In the genomic region with DNA sequence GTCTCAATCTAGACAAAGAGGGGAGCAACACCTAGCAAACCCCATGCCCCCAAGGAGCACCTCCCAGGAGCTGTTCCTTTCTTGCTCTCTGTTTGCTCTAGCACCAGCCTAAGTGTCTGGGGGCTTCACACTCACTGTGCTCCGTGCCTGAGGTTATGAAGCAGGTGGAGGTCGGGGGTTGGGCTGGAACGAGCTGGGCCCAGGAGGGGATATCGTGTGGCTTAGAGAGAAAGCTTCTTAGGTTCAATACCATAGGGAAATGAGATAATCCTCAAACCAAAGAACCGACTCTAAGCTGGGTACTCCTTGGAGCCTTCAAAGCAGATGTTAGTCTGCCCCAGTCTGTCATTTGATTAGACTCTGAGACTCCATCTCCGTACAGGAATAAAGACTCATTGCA, we compare ENCODE assay signal across 23 mouse cellular contexts.
DNase-seq lines count a peak whose midpoint lies in the region; ATAC-seq lines count a peak whose summit lies in the region.
"Had no signal": no experiment of that assay in that cellular context is flagged by ENCODE, and none has a peak within 500 bp of the region (broad histone marks: within the 10 kb centered on the region; RNA-seq: fewer than 3 reads in every experiment).

No protein-coding gene starts in this region.

- DNase-seq in midbrain, embryonic 10.5 days (ENCODE audit: low spot score), result no peak
- DNase-seq in embryonic facial prominence, embryonic 14.5 days (ENCODE audit: low spot score), result peak; percentile 61
- peak; percentile 58 for DNase-seq in midbrain, embryonic 14.5 days
- DNase-seq in retina, postnatal 7 days (ENCODE audit: low read depth, low spot score), result peak; percentile 28
- DNase-seq in cerebellum, adult 9-11 months, result no peak
- DNase-seq in thymus, postnatal 14 days, result no peak
- DNase-seq: adrenal gland, adult 2 months; adrenal gland, postnatal 25 days; cerebellum, adult 2 months; cerebellum, postnatal 36 days; embryo, embryonic 11 days; gastrocnemius, postnatal 10 days; heart, adult 18-20 months; heart, postnatal 10 days; heart, postnatal 4 days had no signal

- H3K9me3 ChIP-seq in midbrain, embryonic 10.5 days (replicated peaks), result no peaks in the 10 kb centered on the region
- no peaks in the 10 kb centered on the region for H3K9me3 ChIP-seq in midbrain, embryonic 16.5 days (replicated peaks; ENCODE audit: control insufficient read depth, low read length, poor library complexity, severe bottlenecking)
- H3K9me3 ChIP-seq in embryonic facial prominence, embryonic 14.5 days (ENCODE audit: control insufficient read depth, low read length), result no peaks in the 10 kb centered on the region
- no peaks in the 10 kb centered on the region for H3K9me3 ChIP-seq in midbrain, embryonic 14.5 days (ENCODE audit: control insufficient read depth, low read length)
- H3K9me3 ChIP-seq: embryonic facial prominence, embryonic 12.5 days; forebrain, embryonic 15.5 days; heart, embryonic 10.5 days; hindbrain, embryonic 12.5 days had no signal

- 8% methylated on average over 6 of the region's 6 CpGs for WGBS in midbrain, embryonic 10.5 days
- 9% methylated on average over 6 of the region's 6 CpGs for WGBS in midbrain, embryonic 16.5 days
- WGBS in embryonic facial prominence, embryonic 14.5 days, result 25% methylated on average over 6 of the region's 6 CpGs
- WGBS in midbrain, embryonic 14.5 days, result 7% methylated on average over 6 of the region's 6 CpGs

- H3K4me3 ChIP-seq in midbrain, embryonic 10.5 days, result no peak overlapping the region
- no peak overlapping the region for H3K4me3 ChIP-seq in midbrain, embryonic 16.5 days (ENCODE audit: low read depth, low read length)
- no peak overlapping the region for H3K4me3 ChIP-seq in embryonic facial prominence, embryonic 14.5 days (ENCODE audit: low read depth, low read length)
- H3K4me3 ChIP-seq in midbrain, embryonic 14.5 days (replicated peaks; ENCODE audit: low read depth, low read length), result no peak overlapping the region
- H3K4me3 ChIP-seq: embryonic facial prominence, embryonic 12.5 days; forebrain, embryonic 15.5 days; heart, embryonic 10.5 days; hindbrain, embryonic 12.5 days had no signal

- no peak overlapping the region for H3K4me2 ChIP-seq in midbrain, embryonic 16.5 days (ENCODE audit: low read length)
- H3K4me2 ChIP-seq in embryonic facial prominence, embryonic 14.5 days (ENCODE audit: low read depth, low read length), result no peak overlapping the region
- no peak overlapping the region for H3K4me2 ChIP-seq in midbrain, embryonic 14.5 days (ENCODE audit: low read length)
- H3K4me2 ChIP-seq: embryonic facial prominence, embryonic 12.5 days; forebrain, embryonic 15.5 days; hindbrain, embryonic 12.5 days had no signal

- H3K36me3 ChIP-seq in midbrain, embryonic 10.5 days, result no peaks in the 10 kb centered on the region
- no peaks in the 10 kb centered on the region for H3K36me3 ChIP-seq in midbrain, embryonic 16.5 days (ENCODE audit: control insufficient read depth, insufficient read depth, low read length)
- no peaks in the 10 kb centered on the region for H3K36me3 ChIP-seq in embryonic facial prominence, embryonic 14.5 days (ENCODE audit: control insufficient read depth, insufficient read depth, low read length)
- no peaks in the 10 kb centered on the region for H3K36me3 ChIP-seq in midbrain, embryonic 14.5 days (ENCODE audit: control insufficient read depth, insufficient read depth, low read length)
- H3K36me3 ChIP-seq: embryonic facial prominence, embryonic 12.5 days; forebrain, embryonic 15.5 days; heart, embryonic 10.5 days; hindbrain, embryonic 12.5 days had no signal

- peaks cover 25% of the 10 kb centered on the region for H3K4me1 ChIP-seq in midbrain, embryonic 10.5 days
- peaks cover 3% of the 10 kb centered on the region; the same call in 1 of the 2 replicates for H3K4me1 ChIP-seq in midbrain, embryonic 16.5 days (ENCODE audit: control insufficient read depth, insufficient read depth, low read length)
- H3K4me1 ChIP-seq in embryonic facial prominence, embryonic 14.5 days (ENCODE audit: control insufficient read depth, insufficient read depth, low read length), result no peaks in the 10 kb centered on the region
- no peaks in the 10 kb centered on the region for H3K4me1 ChIP-seq in midbrain, embryonic 14.5 days (ENCODE audit: control insufficient read depth, insufficient read depth, low read length)
- H3K4me1 ChIP-seq: embryonic facial prominence, embryonic 12.5 days; heart, embryonic 10.5 days; hindbrain, embryonic 12.5 days had no signal

- ATAC-seq in midbrain, embryonic 16.5 days, result no peak
- ATAC-seq in embryonic facial prominence, embryonic 14.5 days (ENCODE audit: low read depth), result peak; percentile 94
- ATAC-seq in midbrain, embryonic 14.5 days (ENCODE audit: low FRiP score, low TSS enrichment), result peak; percentile 31; the same call in 1 of the 2 replicates
- ATAC-seq: forebrain, embryonic 15.5 days; hindbrain, embryonic 16.5 days; inflammation-experienced regulatory T-cells, adult 6 months had no signal

- H3K27ac ChIP-seq in midbrain, embryonic 10.5 days (replicated peaks), result 0 out of 2 replicates have a peak overlapping the region, but pooled peaks have one; percentile 2
- H3K27ac ChIP-seq in midbrain, embryonic 16.5 days (ENCODE audit: low read length), result no peak overlapping the region
- no peak overlapping the region for H3K27ac ChIP-seq in embryonic facial prominence, embryonic 14.5 days (replicated peaks; ENCODE audit: low read depth, low read length)
- H3K27ac ChIP-seq in midbrain, embryonic 14.5 days (replicated peaks; ENCODE audit: low read depth, low read length), result peak overlapping the region; percentile 20; the same call in 1 of the 2 replicates
- H3K27ac ChIP-seq: embryonic facial prominence, embryonic 12.5 days; forebrain, embryonic 15.5 days; heart, embryonic 10.5 days; hindbrain, embryonic 12.5 days had no signal

- H3K27me3 ChIP-seq in midbrain, embryonic 10.5 days (ENCODE audit: low read depth, poor library complexity, severe bottlenecking), result 0 out of 2 replicates have a peak, but pooled peaks cover 13% of the 10 kb centered on the region
- H3K27me3 ChIP-seq in midbrain, embryonic 16.5 days (ENCODE audit: control insufficient read depth, insufficient read depth, low read depth, low read length), result no peaks in the 10 kb centered on the region
- H3K27me3 ChIP-seq in embryonic facial prominence, embryonic 14.5 days (replicated peaks; ENCODE audit: control insufficient read depth, insufficient read depth, low read length), result no peaks in the 10 kb centered on the region
- H3K27me3 ChIP-seq in midbrain, embryonic 14.5 days (ENCODE audit: control insufficient read depth, insufficient read depth, low read length), result no peaks in the 10 kb centered on the region
- H3K27me3 ChIP-seq: CH12.LX; forebrain, embryonic 15.5 days; hindbrain, embryonic 12.5 days had no signal

- no peak overlapping the region for H3K9ac ChIP-seq in midbrain, embryonic 16.5 days (ENCODE audit: low read depth, low read length)
- no peak overlapping the region for H3K9ac ChIP-seq in embryonic facial prominence, embryonic 14.5 days (ENCODE audit: low read depth, low read length)
- no peak overlapping the region for H3K9ac ChIP-seq in midbrain, embryonic 14.5 days (replicated peaks; ENCODE audit: low read length)
- H3K9ac ChIP-seq: embryonic facial prominence, embryonic 12.5 days; forebrain, embryonic 15.5 days; hindbrain, embryonic 12.5 days had no signal

Comparison
In these comparisons a context has a peak if more than half of its experiments do, and no peak if none do; other contexts are left out.
1. DNase-seq: peak in embryonic facial prominence, embryonic 14.5 days (single experiment), midbrain, embryonic 14.5 days (single experiment) and retina, postnatal 7 days (single experiment); none in midbrain, embryonic 10.5 days (single experiment), cerebellum, adult 9-11 months (single experiment) and thymus, postnatal 14 days (single experiment).
2. H3K27ac ChIP-seq: peak in midbrain, embryonic 10.5 days (single experiment) and midbrain, embryonic 14.5 days (single experiment); none in midbrain, embryonic 16.5 days (single experiment) and embryonic facial prominence, embryonic 14.5 days (single experiment).